Mouse (Mus musculus) cerebellum, adult 18-20 months (tissue): ENCODE data around the gene Gm498.

Experiments used
- DNase-seq, 2 experiments: peaks; one replicate each; pipeline ENCODE4 v3.0.0; 2021

Gm498 gene

GRCm38 (mm10) chr7:143866538-143866937 lies at the start of gene Gm498:
TSS of gene Gm498 (plus strand) at chr7:143866838.
- DNase-seq: no peak

- DNase-seq: no peak
Observed at GRCm38 (mm10) chr7:143819201-143819600, 47.4 kb upstream of the Gm498 start.

- DNase-seq: no peak
Observed at GRCm38 (mm10) chr7:143821241-143821640, 45.4 kb upstream of the Gm498 start.

GRCm38 (mm10) chr7:143822375-143823265 lies 44.0 kb upstream of the Gm498 start, which contains the start of the genes Nadsyn1 and Dhcr7:
TSS of gene Nadsyn1 (minus strand) at chr7:143822849.
TSS of gene Dhcr7 (plus strand) at chr7:143823145.
- peak; percentile 99 for DNase-seq

- DNase-seq: peak in 1 of 2 experiments; percentile 26
Observed at GRCm38 (mm10) chr7:143823266-143823605, 43.4 kb upstream of the Gm498 start.

- no peak for DNase-seq
Observed at GRCm38 (mm10) chr7:143826985-143827384, 39.7 kb upstream of the Gm498 start.

GRCm38 (mm10) chr7:143829504-143830331 lies 36.9 kb upstream of the Gm498 start:
- peak; percentile 92 to 98 for DNase-seq

- DNase-seq: no peak
Observed at GRCm38 (mm10) chr7:143830399-143830798, 36.2 kb upstream of the Gm498 start.

GRCm38 (mm10) chr7:143832196-143832595 lies 34.4 kb upstream of the Gm498 start:
- DNase-seq: no peak

- DNase-seq: no peak
Observed at GRCm38 (mm10) chr7:143832611-143833010, 34.0 kb upstream of the Gm498 start.

- DNase-seq: no peak
Observed at GRCm38 (mm10) chr7:143833581-143834190, 33.0 kb upstream of the Gm498 start.

GRCm38 (mm10) chr7:143834316-143834715 lies 32.3 kb upstream of the Gm498 start:
- no peak for DNase-seq

GRCm38 (mm10) chr7:143834972-143835371 lies 31.7 kb upstream of the Gm498 start:
- no peak for DNase-seq

GRCm38 (mm10) chr7:143837705-143838358 lies 28.8 kb upstream of the Gm498 start:
- DNase-seq: no peak

- DNase-seq: peak in 1 of 2 experiments; percentile 25
Observed at GRCm38 (mm10) chr7:143840121-143840520, 26.5 kb upstream of the Gm498 start.

- DNase-seq: no peak
Observed at GRCm38 (mm10) chr7:143841301-143841700, 25.3 kb upstream of the Gm498 start.

- DNase-seq: no peak
Observed at GRCm38 (mm10) chr7:143848127-143848767, 18.4 kb upstream of the Gm498 start.

- DNase-seq: no peak
Observed at GRCm38 (mm10) chr7:143848768-143849482, 17.7 kb upstream of the Gm498 start.

- DNase-seq: no peak
Observed at GRCm38 (mm10) chr7:143868874-143869273, 2.2 kb downstream of the Gm498 start.

GRCm38 (mm10) chr7:143883717-143884116 lies 17.1 kb downstream of the Gm498 start:
- no peak for DNase-seq

- DNase-seq: no peak
Observed at GRCm38 (mm10) chr7:143891146-143891545, 24.5 kb downstream of the Gm498 start.
